Mouse (Mus musculus) liver, postnatal 0 days (tissue): ENCODE results near the gene Fes.

Experiments used
- CTCF ChIP-seq: sonication (generic); IDR thresholded peaks from 2 replicates; pipeline ENCODE4 v1.5.1; 2016; ENCODE audit warnings: antibody characterized with exemption, low read depth
- EP300 ChIP-seq: IDR thresholded peaks from 2 replicates; pipeline ENCODE4 v1.6.1; 2016; ENCODE audit warnings: antibody characterized with exemption, low read depth, mild to moderate bottlenecking

- no peak for TF ChIP-seq CTCF
- TF ChIP-seq EP300 = peak; percentile 47; the same call in 1 of the 2 replicates
Observed at GRCm38 (mm10) chr7:80375376-80376039, 12.2 kb downstream of the Fes start.
